Mouse (Mus musculus) adrenal gland, postnatal 36 days (tissue): Measurements from ENCODE around the gene Zc3h13. TPM values are rescaled to one million over a fixed set of nuclear protein-coding genes. Genes with fewer than 3 reads are reported as not detected.
A peak's percentile ranks its signal among the peaks of the same experiment; 100 is the strongest.

Experiments used
- DNase-seq, 2 experiments: peaks; one replicate each; pipeline ENCODE4 v3.0.0; 2021; ENCODE audit warnings: mixed read lengths in 1 of 2
- long read RNA-seq, 2 experiments: library from polyadenylated mRNA; stranded (forward); transcript quantifications; one replicate each; pipeline ENCODE4 v2.0.0; 2021; ENCODE audit warnings: borderline sequencing depth in 2 of 2
- total RNA-seq, 2 experiments: library from RNA; stranded (reverse); gene quantifications; 2 replicates each; pipeline ENCODE4 v1.2.3; 2021

Gene Zc3h13
- total RNA-seq: 10 to 100 TPM; 30.5 to 34.0 TPM
- long read RNA-seq, experiment 1, full-length matches to known transcripts: 1 of 32 reads
- long read RNA-seq, experiment 1, partial matches to known transcripts: 26 of 32 reads
- long read RNA-seq, experiment 1, other reads (novel, unspliced or antisense): 5 of 32 reads
- long read RNA-seq, experiment 2, partial matches to known transcripts: 2 of 3 reads
- long read RNA-seq, experiment 2, other reads (novel, unspliced or antisense): 1 of 3 reads

DNA sequence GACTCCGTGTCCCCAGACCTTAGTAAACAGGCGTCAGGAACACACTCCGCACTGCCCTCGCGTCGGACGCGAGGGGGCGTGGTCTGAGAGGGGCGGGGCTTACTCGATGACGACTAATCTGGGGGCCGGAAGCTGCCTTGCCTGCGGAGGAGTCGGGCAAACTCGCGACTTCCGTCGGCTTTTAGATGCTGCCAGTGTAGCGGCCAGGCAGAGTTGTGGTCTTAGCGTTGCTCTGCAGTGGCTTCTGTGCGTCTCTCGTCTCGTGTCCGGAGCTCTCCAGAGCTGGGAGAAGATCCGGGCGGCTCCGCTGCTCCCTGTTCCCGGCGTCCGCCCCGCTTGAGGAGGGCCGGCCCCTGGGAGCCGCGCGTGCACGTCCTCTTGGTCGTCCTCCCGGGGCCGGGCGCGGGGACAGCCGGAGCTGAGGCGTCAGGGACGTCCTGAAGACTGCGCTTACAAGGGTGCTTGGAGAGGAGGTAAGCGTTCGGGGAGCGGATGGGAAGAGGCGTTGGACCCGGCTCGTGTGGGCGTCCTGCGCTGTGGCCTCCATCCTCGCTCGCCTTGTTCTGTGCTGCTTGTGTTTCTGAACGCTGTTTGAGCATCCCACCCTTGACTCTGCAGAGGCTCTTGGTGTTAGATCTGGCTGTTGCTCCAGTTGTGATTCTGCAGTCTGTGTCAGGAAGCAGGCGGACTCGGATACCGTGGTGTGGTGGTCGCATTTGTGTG lies at the start of gene Zc3h13:
Gene Zc3h13 (plus strand): TSS at position 181 of the 723 bp plus-strand sequence.
- DNase-seq: peak; percentile 96 to 97

DNA sequence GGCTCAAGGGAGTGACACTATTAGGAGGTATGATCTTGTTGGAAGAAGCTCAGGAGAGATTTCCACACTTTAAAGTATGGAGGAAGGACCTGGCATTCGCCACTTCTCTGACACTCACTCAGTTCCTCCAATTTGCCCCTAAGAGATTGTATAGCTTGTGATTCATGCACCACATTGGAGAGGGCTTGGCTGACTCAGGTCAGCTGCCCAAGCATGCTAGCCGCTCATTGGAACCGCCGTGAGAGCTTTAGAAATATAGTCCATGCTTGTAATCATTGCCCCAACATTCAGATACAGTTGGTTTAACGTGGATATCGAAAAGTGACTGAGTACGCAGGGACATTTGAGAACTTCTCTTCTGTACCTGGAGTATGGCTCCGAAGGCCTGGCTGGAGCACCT lies 48.6 kb upstream of the Zc3h13 start:
- no peak for DNase-seq

DNA sequence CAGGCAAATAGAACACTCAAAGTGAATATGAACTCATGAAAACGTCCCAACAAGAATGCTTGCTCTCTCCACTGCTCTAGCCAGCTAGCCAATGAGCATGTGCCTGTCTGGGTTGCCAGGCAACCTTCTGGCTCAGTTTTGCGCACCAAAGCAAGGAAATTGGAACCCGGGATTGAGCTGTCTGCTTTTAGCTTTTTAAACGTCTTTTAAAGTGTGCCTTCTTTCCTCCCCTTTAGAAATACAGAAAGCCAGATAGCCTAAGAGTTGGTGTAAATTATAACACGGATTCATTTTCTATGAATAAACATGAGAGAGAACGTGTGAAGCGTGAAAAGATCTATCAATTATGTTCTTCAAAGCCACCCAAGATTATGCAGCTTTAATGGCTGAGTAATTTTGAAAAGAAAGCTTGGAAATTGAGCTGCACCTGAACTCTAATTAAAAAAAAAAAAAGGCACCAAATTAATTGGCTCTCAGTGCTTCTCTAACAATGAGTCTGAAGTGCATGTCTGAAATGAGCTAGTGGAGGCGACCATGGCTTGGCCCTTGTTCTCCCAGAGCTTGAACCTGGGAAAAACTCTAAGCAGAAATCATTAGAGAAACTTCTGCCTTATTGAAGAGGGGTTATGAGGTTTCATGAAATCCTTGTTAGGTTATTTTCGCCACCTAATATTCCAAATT lies 48.1 kb upstream of the Zc3h13 start:
- DNase-seq: no peak

DNA sequence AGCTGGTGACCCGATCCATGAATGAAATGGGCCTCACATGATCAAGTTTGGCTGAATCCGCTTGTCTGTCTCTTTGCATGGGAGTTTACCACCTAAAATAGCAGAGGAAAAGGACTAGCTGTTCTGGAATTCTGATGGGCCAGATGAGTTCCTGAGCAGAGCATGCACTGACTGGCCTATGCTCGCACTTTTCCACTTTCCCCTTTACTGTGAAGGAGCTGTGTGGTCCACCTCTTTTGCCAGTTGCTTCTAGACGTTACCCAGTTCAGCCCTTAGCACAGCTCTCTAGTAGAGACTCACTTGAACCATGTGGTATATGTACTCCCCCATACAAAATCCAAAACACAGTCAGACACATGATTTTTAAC lies 47.6 kb upstream of the Zc3h13 start:
- DNase-seq: no peak

DNA sequence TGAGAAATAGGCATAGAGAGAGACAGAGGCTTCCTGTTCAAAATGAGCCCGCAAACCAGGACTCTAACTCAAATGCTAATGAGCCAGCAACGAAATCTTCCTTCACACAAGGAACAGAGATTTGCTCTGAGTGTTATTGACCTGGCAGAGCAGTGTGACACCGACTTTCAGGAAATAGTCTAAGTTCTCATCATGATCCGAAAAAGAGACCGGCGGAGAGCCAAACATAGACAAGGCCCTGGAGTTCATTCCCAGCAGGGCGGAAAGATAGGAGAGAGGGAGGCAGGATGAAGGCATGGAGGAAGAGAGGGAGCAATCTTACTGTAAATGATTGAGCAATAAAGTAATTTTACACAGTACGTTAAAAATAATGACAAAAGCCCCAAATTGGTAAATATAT lies 47.1 kb upstream of the Zc3h13 start:
- DNase-seq: no peak

DNA sequence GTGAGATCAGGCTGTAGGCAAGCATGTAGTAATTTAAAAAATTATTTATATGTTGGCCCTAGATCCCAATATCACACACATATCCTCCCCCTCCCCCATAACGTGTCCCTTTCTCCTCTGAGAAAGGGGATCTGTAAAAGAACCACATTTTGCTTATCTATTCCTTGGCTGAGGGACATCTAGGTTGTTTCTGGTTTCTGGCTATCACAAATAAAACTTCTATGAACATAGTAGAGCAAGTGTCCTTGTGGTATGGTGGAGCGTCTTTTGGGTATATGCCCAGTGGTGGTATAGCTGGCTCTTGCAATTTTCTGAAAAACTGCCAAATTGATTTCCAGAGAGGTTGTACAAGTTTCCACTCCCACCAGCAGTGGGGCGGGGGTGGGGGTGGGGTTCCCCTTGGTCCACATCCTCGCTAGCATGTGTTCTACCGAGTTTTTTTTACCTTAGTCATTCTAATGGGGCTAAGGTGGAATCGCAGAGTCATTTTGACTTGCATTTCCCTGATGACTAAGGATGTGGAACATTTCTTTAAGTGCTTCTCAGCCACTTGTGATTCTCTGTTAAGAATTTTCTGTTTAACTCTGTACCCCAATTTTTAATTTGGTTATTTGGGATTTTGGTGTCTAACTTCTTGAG lies 46.0 kb upstream of the Zc3h13 start:
- no peak for DNase-seq

DNA sequence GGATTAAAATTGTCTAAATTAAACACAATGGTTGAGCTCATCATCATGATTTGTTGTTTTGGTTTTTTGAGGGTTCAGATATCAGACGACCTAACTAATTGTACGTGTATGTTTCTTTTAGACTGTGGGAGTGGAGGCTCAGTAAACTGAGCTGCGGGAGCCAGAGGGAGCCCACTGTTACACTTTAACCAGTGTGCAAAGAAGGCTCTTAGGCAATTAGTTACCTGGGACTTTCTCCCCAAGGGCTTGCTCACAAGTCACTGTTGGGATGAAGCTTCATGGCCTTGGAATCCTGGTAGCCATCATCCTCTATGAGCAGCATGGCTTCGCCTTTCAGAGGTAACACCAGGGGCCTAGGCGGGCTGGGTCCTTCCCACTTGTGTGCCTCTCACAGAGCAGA lies 42.1 kb upstream of the Zc3h13 start, which contains the start of gene Cpb2:
Gene Cpb2 (plus strand): TSS at position 201 of the 400 bp plus-strand sequence.
- no peak for DNase-seq

DNA sequence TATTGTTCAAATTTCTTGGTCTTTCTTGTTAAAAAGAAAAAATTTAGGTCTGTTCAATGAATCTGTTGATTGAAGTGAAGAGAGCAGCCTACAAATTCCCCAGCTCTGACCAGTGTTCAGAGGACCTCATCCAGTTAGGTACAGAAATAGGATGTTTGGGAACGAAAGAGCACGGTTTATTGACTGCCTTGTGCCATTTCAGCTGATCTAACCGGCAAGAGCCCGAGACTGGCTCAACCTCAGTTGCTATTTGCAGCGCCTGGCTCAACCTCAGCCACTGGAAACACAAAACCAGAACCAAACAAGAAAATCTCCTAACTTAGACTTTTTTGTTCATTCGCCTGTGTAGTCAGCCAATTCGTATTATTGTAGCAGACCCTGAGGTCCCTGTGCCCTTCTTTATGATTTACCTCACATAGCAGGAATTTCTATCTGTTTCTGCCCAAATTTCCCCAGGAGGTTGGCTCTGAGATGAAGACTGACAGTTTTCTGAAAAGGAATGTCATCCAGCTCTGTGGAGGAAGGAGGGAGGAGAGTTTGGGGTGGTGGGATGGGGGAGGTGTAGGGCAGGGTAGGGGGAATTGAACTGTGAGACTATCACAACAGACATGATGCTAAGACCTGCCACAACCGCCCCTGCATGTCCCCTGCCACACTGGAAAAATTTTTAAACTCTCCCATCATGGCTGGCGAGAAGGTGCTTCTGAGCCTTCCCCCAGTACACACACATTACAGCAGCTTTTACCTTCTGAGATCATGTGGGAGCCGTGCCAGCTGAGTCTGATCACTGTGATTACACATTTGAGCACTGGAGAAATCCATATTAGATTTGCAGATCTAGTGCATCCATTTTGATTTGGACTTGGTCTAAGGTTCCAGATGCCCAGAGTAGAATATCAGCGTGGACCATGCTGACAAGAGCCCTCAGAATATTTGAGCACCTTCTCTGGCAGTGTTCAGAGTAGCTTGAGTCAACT lies 37.9 kb upstream of the Zc3h13 start:
- no peak for DNase-seq

DNA sequence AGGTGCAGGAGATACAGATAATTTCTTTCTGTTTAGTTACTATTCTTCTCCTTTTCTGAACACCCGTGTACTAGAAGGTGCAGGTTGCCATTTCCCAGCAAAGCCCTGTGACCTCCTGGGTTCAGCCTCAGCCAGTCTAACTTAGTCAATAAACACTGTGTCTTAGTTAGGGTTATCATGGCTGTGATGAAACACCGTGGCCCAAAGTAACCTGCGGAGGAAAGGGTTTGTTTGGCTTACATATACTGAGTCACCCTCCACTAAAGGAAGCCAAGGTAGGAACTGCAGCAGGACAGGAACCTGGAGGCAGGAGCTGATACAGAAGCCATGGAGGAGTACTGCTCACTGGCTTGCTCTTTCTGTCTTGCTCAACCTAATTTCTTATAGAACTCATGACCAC lies 33.7 kb upstream of the Zc3h13 start:
- DNase-seq: no peak

DNA sequence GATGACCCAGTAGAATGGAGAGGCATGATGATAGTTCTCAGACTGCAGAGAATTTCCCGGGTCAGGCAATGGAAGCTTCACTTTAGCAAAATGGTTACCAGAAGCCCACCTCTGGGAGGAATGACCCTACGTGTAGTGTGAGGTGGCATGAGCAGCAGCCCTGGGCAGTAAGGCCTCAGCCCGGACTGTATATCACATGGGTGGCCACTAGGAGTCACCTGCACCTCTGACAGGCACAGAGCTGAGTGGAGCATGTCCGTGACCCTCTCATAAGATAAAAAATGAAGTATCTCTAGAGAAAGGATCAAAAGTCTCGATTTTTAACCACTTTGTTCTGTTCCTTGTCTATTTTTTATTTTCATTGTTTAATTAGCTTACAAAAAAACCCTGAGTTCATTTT lies 27.7 kb upstream of the Zc3h13 start:
- peak; percentile 45 to 55 for DNase-seq

DNA sequence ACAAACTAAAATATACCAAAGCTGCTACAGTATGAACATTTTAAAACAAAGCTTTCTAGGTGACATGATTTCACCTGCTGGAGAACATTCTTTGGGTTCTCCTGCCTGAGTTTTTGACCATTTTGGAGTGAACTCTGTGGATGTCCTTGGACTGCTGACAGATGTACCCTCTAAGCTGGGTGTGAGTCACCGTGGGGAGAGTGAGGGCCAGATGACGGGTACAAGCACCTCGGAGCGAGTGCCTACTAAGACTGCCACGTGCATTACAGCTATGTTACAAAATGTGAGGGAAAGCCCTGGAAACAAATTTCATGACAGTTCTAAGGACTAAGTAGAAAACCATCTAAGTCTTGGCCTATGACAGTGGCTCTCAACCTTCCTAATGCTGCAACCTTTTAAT lies 14.6 kb upstream of the Zc3h13 start:
- DNase-seq: peak; percentile 78 to 80

DNA sequence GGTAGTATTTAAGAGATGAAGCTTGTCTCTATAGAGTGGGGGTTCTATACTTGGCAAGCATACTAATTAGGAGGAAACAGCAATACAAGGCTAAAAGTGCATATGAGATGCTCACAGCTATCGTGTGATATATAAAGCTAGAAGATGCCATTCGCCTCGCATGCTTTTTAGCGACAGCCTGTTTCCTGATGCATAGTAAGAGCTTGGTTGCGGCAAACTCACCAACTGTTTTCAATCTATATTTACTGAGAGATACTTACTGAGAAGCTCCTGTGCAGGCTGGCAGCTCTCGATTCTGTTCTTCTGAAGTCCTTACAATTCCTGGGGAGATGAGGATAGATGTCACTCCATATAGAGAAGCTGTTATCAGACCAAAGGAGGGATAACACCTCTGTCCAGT lies 4.5 kb upstream of the Zc3h13 start:
- no peak for DNase-seq

DNA sequence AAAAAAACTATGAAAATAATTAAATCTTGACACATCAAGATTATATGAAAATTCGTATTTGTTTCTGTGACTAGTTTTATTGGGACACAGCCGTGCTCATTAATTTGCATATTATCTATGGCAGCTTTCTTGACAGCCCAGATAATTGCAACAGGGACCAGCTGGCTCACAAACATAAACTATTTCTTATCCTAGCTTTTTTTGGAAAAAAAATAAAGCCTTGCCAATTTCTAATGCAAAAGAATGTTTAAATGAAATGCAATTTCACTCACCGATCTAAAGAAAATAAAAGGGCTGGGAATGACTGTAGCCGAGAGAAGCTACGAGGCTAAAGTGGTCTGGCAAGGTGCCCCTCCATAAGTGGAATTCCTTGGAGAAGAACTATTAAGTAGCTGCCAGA lies 3.8 kb upstream of the Zc3h13 start:
- DNase-seq: no peak

DNA sequence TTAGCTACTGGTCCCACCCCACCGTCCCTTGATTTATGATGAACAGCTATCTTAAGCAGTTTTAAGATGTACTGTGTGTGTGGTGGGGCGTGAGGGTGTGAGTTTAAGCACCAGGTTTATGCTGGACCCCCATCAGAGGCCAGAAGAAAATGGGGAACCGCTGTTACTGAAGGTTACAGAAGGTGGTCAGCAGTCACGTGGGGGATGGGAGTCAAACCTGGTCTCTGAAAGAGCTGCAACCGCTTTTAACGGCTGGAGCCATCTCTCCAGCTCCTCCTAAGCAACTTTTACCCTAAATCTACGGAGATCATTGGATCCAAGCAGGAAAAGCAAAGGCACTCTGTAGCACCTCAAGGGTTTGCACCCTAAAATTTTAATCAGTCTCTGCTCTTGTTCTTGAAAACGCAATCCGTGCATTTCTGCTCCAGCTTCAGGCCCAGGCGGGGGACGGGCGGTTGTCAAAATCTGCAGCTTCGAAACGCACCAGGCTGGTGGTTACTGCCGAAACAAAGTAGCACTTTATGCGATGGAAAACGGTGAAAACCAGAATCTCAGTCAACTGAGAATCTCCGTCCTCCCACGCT lies 472 bp upstream of the Zc3h13 start:
- peak in 1 of 2 experiments; percentile 22 for DNase-seq

DNA sequence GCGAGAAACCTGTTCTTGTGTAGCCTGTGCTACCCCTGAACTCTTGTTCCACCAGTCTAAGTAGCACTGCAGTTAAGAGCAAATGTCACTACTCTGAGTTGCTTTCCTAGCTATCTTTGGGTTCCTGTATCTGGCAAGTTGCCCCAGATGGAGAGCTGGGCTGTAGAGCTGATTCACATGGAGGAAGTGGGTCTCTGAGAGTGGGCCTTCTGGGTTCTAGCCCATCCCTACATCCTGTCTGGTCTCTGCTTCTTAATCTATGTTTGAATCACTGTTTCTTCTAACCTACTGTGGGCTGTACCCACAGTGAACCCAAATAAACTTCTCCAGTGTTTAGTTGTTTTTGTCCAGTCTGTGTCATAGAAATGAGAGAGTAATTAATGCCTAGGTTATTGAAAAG lies 16.9 kb downstream of the Zc3h13 start:
- DNase-seq: no peak

DNA sequence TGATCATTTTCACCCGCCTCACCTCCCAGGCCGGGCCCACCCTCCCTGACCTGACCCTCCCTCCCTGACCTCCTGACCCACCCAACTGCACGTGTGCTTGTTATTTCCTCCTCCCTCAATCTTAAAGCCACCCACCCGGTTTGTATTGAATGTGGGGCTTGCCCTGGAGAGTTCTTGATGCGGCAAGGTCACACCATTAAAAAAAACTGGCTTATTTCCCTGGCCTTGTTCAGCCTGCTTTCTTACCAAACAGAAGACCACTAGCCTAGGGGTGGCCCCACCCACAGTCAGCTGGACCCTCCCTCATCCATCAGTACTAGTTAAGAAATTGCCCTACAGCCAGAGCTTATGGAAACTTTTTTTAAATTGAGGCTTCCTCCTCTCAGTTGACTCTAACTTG lies 19.6 kb downstream of the Zc3h13 start:
- no peak for DNase-seq

DNA sequence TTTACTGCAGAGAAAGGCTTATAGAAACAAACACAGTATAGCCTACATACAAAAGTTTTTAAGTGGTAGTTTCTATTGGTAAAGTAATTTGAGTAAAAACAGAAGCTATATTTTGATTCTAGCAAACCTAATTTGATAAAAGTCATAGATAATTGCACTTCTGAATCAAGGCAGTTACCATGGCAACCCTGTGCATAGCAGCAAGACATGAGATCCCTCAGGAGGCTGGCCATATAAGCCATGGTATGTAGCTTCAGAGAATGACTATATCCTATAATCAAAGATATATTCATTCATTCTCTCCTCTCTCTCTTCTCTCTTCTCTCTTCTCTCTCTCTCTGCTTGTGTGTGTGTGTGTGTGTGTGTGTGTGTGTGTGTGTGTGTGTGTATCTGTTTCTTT lies 23.7 kb downstream of the Zc3h13 start:
- DNase-seq: no peak

DNA sequence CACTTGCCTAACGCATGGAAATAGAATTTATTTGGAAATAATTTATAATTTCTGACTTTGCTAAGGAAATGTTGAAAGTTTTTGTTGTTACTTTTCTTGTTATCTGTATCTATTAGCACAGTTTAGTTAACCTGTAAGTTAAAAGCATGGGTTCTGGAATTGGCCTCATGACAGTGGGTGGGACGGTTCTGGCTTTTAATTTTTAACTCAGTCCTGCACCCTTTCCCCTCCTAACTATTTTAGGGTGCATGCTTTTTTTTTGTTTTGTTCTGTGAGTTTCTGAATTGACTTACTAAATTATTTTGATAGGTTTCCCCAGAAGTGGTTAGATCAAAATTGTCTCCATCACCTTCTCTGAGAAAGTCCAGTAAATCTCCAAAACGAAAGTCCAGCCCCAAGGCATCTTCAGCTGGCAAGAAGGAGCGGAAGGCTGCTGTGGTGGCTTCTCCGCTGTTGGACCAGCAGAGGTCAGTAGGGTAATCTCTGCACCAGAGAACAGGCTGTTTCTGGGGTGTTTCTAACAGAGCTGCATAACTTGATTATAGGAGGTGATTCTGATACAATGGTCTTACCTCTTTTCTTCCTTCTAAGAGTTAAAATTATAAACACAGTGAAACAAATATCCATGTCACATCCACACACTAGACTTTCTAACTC lies 25.3 kb downstream of the Zc3h13 start:
- peak in 1 of 2 experiments; percentile 25 for DNase-seq

DNA sequence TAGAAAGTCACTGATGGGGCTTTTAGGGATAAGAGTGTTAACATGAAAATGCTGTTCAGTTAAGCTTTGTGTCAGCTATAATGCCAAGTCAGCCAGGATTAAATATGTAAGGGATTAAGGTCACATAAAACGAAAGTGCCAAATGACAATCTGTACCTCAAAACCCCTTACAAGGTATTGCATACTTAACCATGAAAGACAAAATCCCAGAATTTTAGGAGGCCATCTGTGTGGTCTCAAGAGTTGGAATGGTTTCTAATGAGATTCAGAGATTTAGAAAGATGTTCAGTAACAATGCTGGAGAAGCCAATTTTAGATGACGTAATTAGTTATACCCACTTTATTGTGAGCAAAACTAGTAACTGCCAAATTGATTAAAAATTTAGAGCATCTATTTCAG lies 30.3 kb downstream of the Zc3h13 start:
- DNase-seq: no peak

DNA sequence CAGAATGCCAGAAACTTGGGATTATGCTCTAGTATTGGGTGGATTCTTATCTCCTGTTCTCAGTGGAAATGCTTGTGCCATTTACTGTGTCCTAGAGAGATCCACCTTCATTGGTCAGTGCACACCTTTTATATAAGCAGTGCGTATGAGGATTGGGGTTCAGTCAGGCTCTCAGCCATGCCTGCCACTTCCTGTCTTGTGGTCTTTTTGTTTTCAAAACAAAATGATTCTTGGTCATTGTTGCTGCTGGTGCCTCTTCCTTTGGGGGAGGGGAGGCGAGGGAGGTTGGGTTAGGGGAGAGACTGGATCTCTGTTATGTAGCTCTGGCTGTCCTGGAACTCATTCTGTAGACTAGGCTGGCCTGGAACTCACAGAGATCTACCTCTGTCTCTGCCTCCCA lies 34.6 kb downstream of the Zc3h13 start:
- no peak for DNase-seq

DNA sequence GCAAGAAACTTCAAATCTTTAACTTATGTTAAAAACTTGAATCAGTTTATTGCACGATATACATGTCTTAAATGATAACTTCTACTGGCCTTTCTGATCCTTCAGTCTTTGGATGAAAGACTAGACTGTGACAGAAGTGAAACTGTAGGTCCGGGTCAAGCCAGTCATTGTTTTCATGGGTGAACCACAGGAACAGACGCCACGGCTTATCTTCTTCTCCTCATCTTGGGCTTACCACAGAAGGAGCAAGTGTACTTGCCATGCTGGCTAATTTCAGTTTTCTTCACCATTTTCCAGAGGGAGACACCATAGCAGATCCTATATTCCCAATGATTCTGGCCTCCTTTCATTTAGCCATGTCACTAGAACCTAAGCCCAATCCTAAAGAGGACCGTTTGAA lies 36.1 kb downstream of the Zc3h13 start:
- DNase-seq: no peak
